16 mouse cellular contexts compared by ENCODE assay signal in genomic region chr6:52196811-52197210, GRCm38 (mm10). TPM values are rescaled to one million over a fixed set of nuclear protein-coding genes. Genes with fewer than 3 reads are reported as not detected.
A peak's percentile ranks its signal among the peaks of the same experiment; 100 is the strongest.
DNase-seq lines count a peak whose midpoint lies in the region; ATAC-seq and TF ChIP-seq lines count a peak whose summit lies in the region.
"Had no signal": no experiment of that assay in that cellular context is flagged by ENCODE, and none has a peak within 500 bp of the region (broad histone marks: within the 10 kb centered on the region; RNA-seq: fewer than 3 reads in every experiment).

No protein-coding gene starts in this region.

- no peaks in the 10 kb centered on the region for H3K27me3 ChIP-seq in kidney, adult 2 months (replicated peaks; ENCODE audit: control insufficient read depth, insufficient read depth, low read length)
- H3K27me3 ChIP-seq in intestine, embryonic 14.5 days (replicated peaks; ENCODE audit: control insufficient read depth, insufficient read depth, low read length) = 0 out of 2 replicates have a peak, but pooled peaks cover 3% of the 10 kb centered on the region
- H3K27me3 ChIP-seq in neural tube, embryonic 12.5 days (replicated peaks) = no peaks in the 10 kb centered on the region
- H3K27me3 ChIP-seq in heart, embryonic 10.5 days (ENCODE audit: insufficient read depth, poor library complexity, severe bottlenecking) = peaks cover 100% of the 10 kb centered on the region

- H3K36me3 ChIP-seq in kidney, adult 2 months (ENCODE audit: control insufficient read depth, insufficient read depth, low read length) = peaks cover 2% of the 10 kb centered on the region; the same call in 1 of the 2 replicates
- peaks cover 4% of the 10 kb centered on the region; the same call in 1 of the 2 replicates for H3K36me3 ChIP-seq in intestine, embryonic 14.5 days (ENCODE audit: control insufficient read depth, insufficient read depth, low read length)
- H3K36me3 ChIP-seq in neural tube, embryonic 12.5 days = peaks cover 12% of the 10 kb centered on the region
- no peaks in the 10 kb centered on the region for H3K36me3 ChIP-seq in heart, embryonic 10.5 days
- H3K36me3 ChIP-seq: heart, embryonic 15.5 days; liver, embryonic 13.5 days had no signal

- peak overlapping the region; percentile 41 for H3K9ac ChIP-seq in intestine, embryonic 14.5 days (ENCODE audit: low read length)
- peak overlapping the region; percentile 100 for H3K9ac ChIP-seq in neural tube, embryonic 12.5 days
- H3K9ac ChIP-seq: heart, embryonic 15.5 days; liver, embryonic 13.5 days had no signal

- 0 out of 2 replicates have a peak overlapping the region, but pooled peaks have one; percentile 5 for H3K27ac ChIP-seq in kidney, adult 2 months (ENCODE audit: insufficient read depth, low read depth, low read length)
- H3K27ac ChIP-seq in intestine, embryonic 14.5 days (ENCODE audit: low read depth) = peak overlapping the region; percentile 93
- peak overlapping the region; percentile 87 for H3K27ac ChIP-seq in neural tube, embryonic 12.5 days
- H3K27ac ChIP-seq in heart, embryonic 10.5 days = no peak overlapping the region
- H3K27ac ChIP-seq: liver, embryonic 13.5 days had no signal

- no peaks in the 10 kb centered on the region for H3K9me3 ChIP-seq in intestine, embryonic 14.5 days (ENCODE audit: control insufficient read depth, low read length)
- no peaks in the 10 kb centered on the region for H3K9me3 ChIP-seq in neural tube, embryonic 12.5 days
- no peaks in the 10 kb centered on the region for H3K9me3 ChIP-seq in heart, embryonic 10.5 days
- H3K9me3 ChIP-seq: heart, embryonic 15.5 days; liver, embryonic 13.5 days had no signal

- TF ChIP-seq POLR2A in kidney, adult 2 months (IDR thresholded peaks at IDR 0.05; ENCODE audit: low read depth, low read length) = no peak

- ATAC-seq in intestine, embryonic 14.5 days (replicated peaks; ENCODE audit: low FRiP score, low TSS enrichment, low read depth) = no peak
- no peak for ATAC-seq in neural tube, embryonic 12.5 days (ENCODE audit: low FRiP score, low read depth)
- ATAC-seq: forebrain, embryonic 14.5 days had no signal

- 50% methylated on average over 9 of the region's 9 CpGs for WGBS in kidney, adult 2 months
- 17% methylated on average over 9 of the region's 9 CpGs for WGBS in intestine, embryonic 14.5 days
- WGBS in neural tube, embryonic 12.5 days = 4% methylated on average over 9 of the region's 9 CpGs
- WGBS in heart, embryonic 10.5 days = 3% methylated on average over 9 of the region's 9 CpGs

- TF ChIP-seq CTCF in kidney, adult 2 months (conservative IDR thresholded peaks at IDR 0.05; ENCODE audit: insufficient read depth, insufficient read length, low read depth, low read length) = no peak

- H3K4me1 ChIP-seq in kidney, adult 2 months (ENCODE audit: control insufficient read depth, insufficient read depth, low read length) = peaks cover 14% of the 10 kb centered on the region
- H3K4me1 ChIP-seq in intestine, embryonic 14.5 days (replicated peaks; ENCODE audit: control insufficient read depth, insufficient read depth, low read length) = peaks cover 71% of the 10 kb centered on the region
- H3K4me1 ChIP-seq in neural tube, embryonic 12.5 days = peaks cover 89% of the 10 kb centered on the region
- H3K4me1 ChIP-seq in heart, embryonic 10.5 days = peaks cover 5% of the 10 kb centered on the region; the same call in 1 of the 2 replicates

- H3K4me3 ChIP-seq in kidney, adult 2 months (ENCODE audit: insufficient read depth, low read depth, low read length) = no peak overlapping the region
- H3K4me3 ChIP-seq in intestine, embryonic 14.5 days (ENCODE audit: low read depth, low read length) = peak overlapping the region; percentile 11; the same call in 1 of the 2 replicates
- peak overlapping the region; percentile 29; the same call in 1 of the 2 replicates for H3K4me3 ChIP-seq in neural tube, embryonic 12.5 days
- no peak overlapping the region for H3K4me3 ChIP-seq in heart, embryonic 10.5 days
- H3K4me3 ChIP-seq: heart, embryonic 15.5 days; liver, embryonic 13.5 days had no signal

- peak overlapping the region; percentile 78 for H3K4me2 ChIP-seq in intestine, embryonic 14.5 days (ENCODE audit: low read length)
- H3K4me2 ChIP-seq in neural tube, embryonic 12.5 days (replicated peaks) = peak overlapping the region; percentile 99
- H3K4me2 ChIP-seq: heart, embryonic 15.5 days; liver, embryonic 13.5 days had no signal

- peak; percentile 7 for DNase-seq in kidney, adult 2 months
- no peak for DNase-seq in kidney, postnatal 36 days
- DNase-seq in ES-CJ7 (ENCODE audit: low read depth, low spot score) = peak; percentile 22
- DNase-seq in intestine, embryonic 14.5 days (ENCODE audit: low spot score) = no peak
- no peak for DNase-seq in gastrocnemius, adult 8-10 months (ENCODE audit: low spot score in 2 of 2)
- no peak for DNase-seq in frontal cortex, postnatal 10 days (ENCODE audit: low spot score in 2 of 2)
- no peak for DNase-seq in heart, embryonic 10.5 days (ENCODE audit: low spot score)
- DNase-seq: liver, embryonic 13.5 days; thymus, postnatal 14 days had no signal

RNA-seq across cellular contexts. Expression of gene Hoxa4, which starts 5.3 kb away (rescaled TPM):
- 2.8 TPM in 2 replicates for polyA plus RNA-seq in kidney, adult 2 months (2012; rRNA removed)
- polyA plus RNA-seq in intestine, embryonic 14.5 days (2014; fragmentation: Nextera tagmentation; extraction: Ambion mirVana) = 7.5 and 7.7 TPM in 2 replicates
- polyA plus RNA-seq in neural tube, embryonic 12.5 days (2016; fragmentation: Nextera tagmentation; extraction: Ambion mirVana) = 7.1 and 9.7 TPM in 2 replicates
- 1 to 10 TPM; 1.8 to 2.8 (median 2.1) TPM for total RNA-seq in gastrocnemius, adult 8-10 months (2022)
- polyA plus RNA-seq in heart, embryonic 10.5 days (2016; fragmentation: Nextera tagmentation; extraction: Ambion mirVana) = 0.17 and 1.4 TPM in 2 replicates
- total RNA-seq: left cerebral cortex, postnatal 25 days; MEL had no signal
- polyA plus RNA-seq: forebrain, embryonic 14.5 days had no signal

RNA-seq across cellular contexts. Expression of gene Hoxa5, which starts 7.6 kb away (rescaled TPM):
- 6.9 and 8.1 TPM in 2 replicates for polyA plus RNA-seq in kidney, adult 2 months (2012; rRNA removed)
- 30.1 and 34.1 TPM in 2 replicates for polyA plus RNA-seq in intestine, embryonic 14.5 days (2014; fragmentation: Nextera tagmentation; extraction: Ambion mirVana)
- polyA plus RNA-seq in neural tube, embryonic 12.5 days (2016; fragmentation: Nextera tagmentation; extraction: Ambion mirVana) = 72.6 and 76.1 TPM in 2 replicates
- 1 to 10 TPM; 1.2 to 1.9 (median 1.5) TPM for total RNA-seq in gastrocnemius, adult 8-10 months (2022)
- polyA plus RNA-seq in heart, embryonic 10.5 days (2016; fragmentation: Nextera tagmentation; extraction: Ambion mirVana) = 0.58 and 6.0 TPM in 2 replicates
- total RNA-seq: left cerebral cortex, postnatal 25 days; MEL had no signal
- polyA plus RNA-seq: forebrain, embryonic 14.5 days had no signal

RNA-seq across cellular contexts. Expression of gene Hoxa6, which starts 11.7 kb away (rescaled TPM):
- 2.4 and 3.4 TPM in 2 replicates for polyA plus RNA-seq in kidney, adult 2 months (2012; rRNA removed)
- polyA plus RNA-seq in intestine, embryonic 14.5 days (2014; fragmentation: Nextera tagmentation; extraction: Ambion mirVana) = 2.5 and 3.9 TPM in 2 replicates
- 34.7 and 34.9 TPM in 2 replicates for polyA plus RNA-seq in neural tube, embryonic 12.5 days (2016; fragmentation: Nextera tagmentation; extraction: Ambion mirVana)
- total RNA-seq in gastrocnemius, adult 8-10 months (2022) = 1 to 10 TPM in 2 of 4 experiments, under 1 TPM in 2; 0.45 to 2.3 (median 1.2) TPM
- 0.30 TPM in 1 of 2 replicates, not detected in the other for polyA plus RNA-seq in heart, embryonic 10.5 days (2016; fragmentation: Nextera tagmentation; extraction: Ambion mirVana)
- total RNA-seq: left cerebral cortex, postnatal 25 days; megakaryocyte-erythroid progenitor cell, adult 5-6 weeks; MEL had no signal
- polyA plus RNA-seq: embryonic facial prominence, embryonic 14.5 days; forebrain, embryonic 14.5 days; heart, embryonic 15.5 days; liver, embryonic 13.5 days had no signal

RNA-seq across cellular contexts. Expression of gene Hoxa3, which starts 16.3 kb away (rescaled TPM):
- polyA plus RNA-seq in kidney, adult 2 months (2012; rRNA removed) = 7.4 and 7.6 TPM in 2 replicates
- 9.2 and 9.7 TPM in 2 replicates for polyA plus RNA-seq in intestine, embryonic 14.5 days (2014; fragmentation: Nextera tagmentation; extraction: Ambion mirVana)
- polyA plus RNA-seq in neural tube, embryonic 12.5 days (2016; fragmentation: Nextera tagmentation; extraction: Ambion mirVana) = 21.1 and 25.1 TPM in 2 replicates
- total RNA-seq in gastrocnemius, adult 8-10 months (2022) = 1 to 10 TPM; 1.3 to 2.9 (median 2.0) TPM
- 0.57 and 3.7 TPM in 2 replicates for polyA plus RNA-seq in heart, embryonic 10.5 days (2016; fragmentation: Nextera tagmentation; extraction: Ambion mirVana)
- total RNA-seq: left cerebral cortex, postnatal 25 days; MEL had no signal
- polyA plus RNA-seq: forebrain, embryonic 14.5 days had no signal

RNA-seq across cellular contexts. Expression of gene Gm28308, which starts 16.3 kb away (rescaled TPM):
- polyA plus RNA-seq in kidney, adult 2 months (2012; rRNA removed) = 0.78 and 2.9 TPM in 2 replicates
- not detected in 2 replicates for polyA plus RNA-seq in intestine, embryonic 14.5 days (2014; fragmentation: Nextera tagmentation; extraction: Ambion mirVana)
- polyA plus RNA-seq in neural tube, embryonic 12.5 days (2016; fragmentation: Nextera tagmentation; extraction: Ambion mirVana) = not detected in 2 replicates
- under 1 TPM; 0.36 to 0.80 (median 0.51) TPM for total RNA-seq in gastrocnemius, adult 8-10 months (2022)
- polyA plus RNA-seq in heart, embryonic 10.5 days (2016; fragmentation: Nextera tagmentation; extraction: Ambion mirVana) = not detected in 2 replicates
- total RNA-seq: left cerebral cortex, postnatal 25 days; megakaryocyte-erythroid progenitor cell, adult 5-6 weeks; MEL had no signal
- polyA plus RNA-seq: embryonic facial prominence, embryonic 14.5 days; forebrain, embryonic 14.5 days; heart, embryonic 15.5 days; liver, embryonic 13.5 days had no signal

Comparison
In these comparisons a context has a peak if more than half of its experiments do, and no peak if none do; other contexts are left out.
1. DNase-seq: peak in kidney, adult 2 months (single experiment) and ES-CJ7 (single experiment); none in kidney, postnatal 36 days (0 of 2), intestine, embryonic 14.5 days (single experiment), gastrocnemius, adult 8-10 months (0 of 2), frontal cortex, postnatal 10 days (0 of 2) and heart, embryonic 10.5 days (single experiment).
2. H3K4me3 ChIP-seq: peak in intestine, embryonic 14.5 days (single experiment) and neural tube, embryonic 12.5 days (single experiment); none in kidney, adult 2 months (single experiment) and heart, embryonic 10.5 days (single experiment).